Mouse (Mus musculus) kidney, embryonic 14.5 days (tissue): Measurements from ENCODE around the gene Sde2. TPM values are rescaled to one million over a fixed set of nuclear protein-coding genes. Genes with fewer than 3 reads are reported as not detected.

ENCODE experiments used
- polyA plus RNA-seq: library from polyadenylated mRNA; unstranded; fragments of >200 nt; fragmentation: Nextera tagmentation; extraction: Ambion mirVana; gene quantifications from 2 replicates; pipeline ENCODE4 v1.2.1, GENCODE M21; 2014

The Sde2 gene
- polyA plus RNA-seq, 1 experiment from 2014 or later = 39.6 TPM

Other genes starting within 250 kb of the Sde2 start
- 19.3 and 22.0 TPM in 2 replicates for gene Lin9, start 210.0 kb upstream of the Sde2 start, polyA plus RNA-seq
- 0.36 and 0.47 TPM in 2 replicates for gene Mixl1, start 154.1 kb upstream of the Sde2 start, polyA plus RNA-seq
- 18.8 and 28.0 TPM in 2 replicates for gene Acbd3, start 125.1 kb upstream of the Sde2 start, polyA plus RNA-seq
- gene H3f3a, start 37.2 kb upstream of the Sde2 start, polyA plus RNA-seq = 2,845 and 3,531 TPM in 2 replicates
- gene Lefty2, start 42.0 kb downstream of the Sde2 start, polyA plus RNA-seq = not detected in 2 replicates
- 93.9 and 103 TPM in 2 replicates for gene Pycr2, start 53.2 kb downstream of the Sde2 start, polyA plus RNA-seq
- 0.51 and 0.54 TPM in 2 replicates for gene Lefty1, start 83.9 kb downstream of the Sde2 start, polyA plus RNA-seq
- 4.0 and 7.5 TPM in 2 replicates for gene Tmem63a, start 91.2 kb downstream of the Sde2 start, polyA plus RNA-seq
- gene Ephx1, start 169.8 kb downstream of the Sde2 start, polyA plus RNA-seq = 2.8 and 3.8 TPM in 2 replicates
- not detected in 2 replicates for gene 9130409I23Rik, start 200.1 kb downstream of the Sde2 start, polyA plus RNA-seq